Mouse (Mus musculus) kidney, adult 2 months (tissue): ENCODE data around the gene Mfsd7a.

ENCODE experiments used
- CTCF ChIP-seq: fragments of 200-500 bp; conservative IDR thresholded peaks from 2 replicates; pipeline ENCODE4 v1.5.1; 2011; ENCODE audit warnings: low read depth, mild to moderate bottlenecking, control low read depth, low read length, moderate library complexity, mixed read lengths; ENCODE audit not compliant: insufficient read depth, insufficient read length
- POLR2A ChIP-seq: fragments of 200-500 bp; IDR thresholded peaks from one replicate; pipeline ENCODE4 v1.6.1; 2011; ENCODE audit warnings: low read depth, low read length, control low read depth

DNA sequence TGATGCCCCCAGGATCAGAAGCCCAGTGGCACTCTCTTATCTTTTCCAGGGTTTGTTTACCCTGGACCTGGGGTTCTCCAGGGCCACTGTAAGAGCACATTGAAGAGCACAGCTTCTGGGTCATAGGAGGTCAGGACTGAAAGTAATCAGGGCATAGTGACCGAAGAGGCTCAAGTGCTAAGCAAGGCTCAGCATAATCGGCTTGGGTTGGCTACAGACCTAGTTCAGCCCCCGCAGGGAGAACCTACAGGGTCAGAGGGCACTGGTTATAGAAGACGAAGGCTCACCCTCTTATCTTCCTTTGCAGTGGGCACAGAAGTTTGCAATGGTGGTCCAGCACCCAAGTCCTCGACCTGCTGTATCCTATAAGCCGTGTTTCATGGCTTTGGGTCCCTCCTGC is 17.5 kb downstream of the Mfsd7a start:
- TF ChIP-seq CTCF (no peak), POLR2A (no peak)
